Mouse (Mus musculus): ENCODE results near the gene Ak2.

DNA sequence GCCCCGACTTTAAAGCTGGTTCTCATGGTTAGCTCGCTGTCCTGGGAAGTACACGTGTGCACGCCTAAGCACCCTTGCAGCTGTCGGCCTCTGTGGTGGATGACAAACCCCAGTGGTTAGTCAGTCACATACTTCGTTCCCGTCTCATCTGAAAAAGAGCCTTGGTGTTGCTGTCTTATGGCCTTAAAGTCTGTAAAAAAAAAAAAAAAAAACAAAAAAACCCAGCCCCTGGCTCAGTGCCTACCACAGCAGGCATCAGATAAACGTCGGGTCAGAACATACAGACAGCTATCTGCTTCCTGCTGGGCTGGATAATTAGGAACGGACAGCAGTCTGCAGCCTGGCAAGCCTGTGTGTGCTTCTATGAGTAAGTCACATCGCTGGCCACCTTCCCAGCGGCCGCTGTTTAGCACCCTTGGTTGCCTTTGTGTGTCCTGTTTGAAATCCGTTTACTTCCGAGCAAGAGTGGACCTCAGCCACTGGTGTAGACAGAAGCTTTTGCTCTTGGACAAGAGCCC lies 19.9 kb downstream of the Ak2 start:
- TF ChIP-seq EP300 (optimal IDR thresholded peaks at IDR 0.05), result no peak
- TF ChIP-seq CTCF (IDR thresholded peaks at IDR 0.05; ENCODE audit: low read depth), result no peak

Measured in stomach, postnatal 0 days (tissue).